Mouse (Mus musculus) activated CD4-positive, CD25-positive, alpha-beta regulatory T cell (primary cell): ENCODE results near the gene Klra7. TPM values are rescaled to one million over a fixed set of nuclear protein-coding genes. Genes with fewer than 3 reads are reported as not detected.

Source experiments
- polyA plus RNA-seq, 2 experiments: library from polyadenylated mRNA; unstranded; fragments of 100-300 nt; shearing (Covaris generic); gene quantifications; one replicate each; pipeline ENCODE4 v1.2.1; 2017

The Klra7 gene
- under 1 TPM in 1 of 2 experiments, not detected in 1; 0.43 TPM for polyA plus RNA-seq

DNA sequence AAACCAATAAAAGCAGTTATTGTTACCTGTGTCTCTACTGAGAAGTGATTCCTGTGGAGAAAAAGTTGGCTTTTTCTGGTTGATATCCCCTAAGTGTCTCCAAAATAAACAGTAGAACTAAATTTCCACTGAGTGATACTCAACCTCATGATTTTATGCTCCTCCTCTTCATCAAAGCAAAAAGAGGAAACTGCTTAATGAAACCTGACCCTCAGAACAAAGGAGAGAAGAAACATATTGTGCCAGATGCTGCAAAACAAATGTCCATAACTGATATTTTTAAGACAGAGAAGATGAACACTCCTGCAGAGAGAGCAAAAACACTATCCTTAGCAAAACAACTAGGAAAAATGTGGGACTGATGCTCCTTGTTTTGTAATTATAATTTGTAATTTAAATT is at the start of gene Klra7:
Gene Klra7 (minus strand): TSS at position 101 of the 400 bp plus-strand sequence.

DNA sequence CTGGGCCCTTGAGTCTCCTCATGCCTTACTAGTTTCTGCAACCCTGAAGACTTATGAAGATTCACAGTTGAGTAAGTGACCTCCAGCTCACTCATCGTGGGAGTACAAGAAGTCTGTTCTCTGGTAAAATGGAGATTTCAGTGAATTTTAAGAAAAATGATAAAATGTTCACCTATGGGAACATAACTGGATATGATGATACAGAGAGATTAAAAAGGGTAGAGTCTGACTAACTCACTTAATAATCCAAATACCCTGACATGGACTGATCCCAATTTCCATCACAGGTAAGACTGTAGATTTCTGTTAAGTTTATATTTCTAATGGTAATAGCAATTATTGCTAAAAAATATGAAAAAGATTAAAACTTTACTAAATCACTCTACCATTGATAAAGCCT is 48.7 kb upstream of the Klra7 start, which contains the start of gene Klra10:
Gene Klra10 (minus strand): TSS at position 101 of the 400 bp plus-strand sequence.

DNA sequence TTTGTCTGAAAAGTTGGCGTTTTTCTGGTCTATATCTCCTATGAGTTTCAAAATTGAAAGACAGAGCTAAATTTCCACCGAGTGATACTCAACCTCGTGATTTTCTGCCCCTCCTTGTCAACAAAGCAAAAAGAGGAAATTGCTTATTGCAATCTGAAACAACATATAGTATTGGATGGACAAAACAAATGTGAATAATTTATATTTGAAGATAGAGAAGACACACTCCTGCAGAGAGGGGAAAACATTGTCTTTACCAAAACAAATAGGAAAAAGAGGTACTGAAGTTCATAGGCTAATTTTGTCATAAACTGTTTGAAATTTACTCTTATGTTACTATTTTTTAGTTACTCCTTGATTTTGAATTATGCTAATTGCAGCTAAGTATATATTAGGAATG is 40.1 kb downstream of the Klra7 start, which contains the start of gene Klra9:
Gene Klra9 (minus strand): TSS at position 101 of the 400 bp plus-strand sequence.

Other genes with a start within 250 kb of the Klra7 start
- gene Klra6, start 206.4 kb downstream of the Klra7 start, polyA plus RNA-seq: not detected
- gene Klra4, start 166.1 kb downstream of the Klra7 start, polyA plus RNA-seq: under 1 TPM in 1 of 2 experiments, not detected in 1; 0.23 TPM
- under 1 TPM in 1 of 2 experiments, not detected in 1; 0.15 TPM for gene Klra8, start 103.4 kb downstream of the Klra7 start, polyA plus RNA-seq
- not detected for gene Klra9, start 40.2 kb downstream of the Klra7 start, polyA plus RNA-seq
- gene Klra10, start 48.6 kb upstream of the Klra7 start, polyA plus RNA-seq: not detected
- gene Klra3, start 104.3 kb upstream of the Klra7 start, polyA plus RNA-seq: not detected
- gene Klra1, start 153.6 kb upstream of the Klra7 start, polyA plus RNA-seq: not detected